Mouse (Mus musculus) heart, postnatal 14 days (tissue): ENCODE measurements around the gene Sarnp. TPM values are rescaled to one million over a fixed set of nuclear protein-coding genes. Genes with fewer than 3 reads are reported as not detected.

ENCODE experiments used
- DNase-seq, 2 experiments: peaks; one replicate each; pipeline ENCODE4 v3.0.0; 2021 to 2022
- intact Hi-C: fragments of 180-260 bp; cut with DNase I; formaldehyde crosslinking; loops from one replicate; pipeline ENCODE4 v1.15.1; 2025
- total RNA-seq, 2 experiments: library from RNA; stranded (reverse); gene quantifications; 2 replicates each; pipeline ENCODE4 v1.2.3; 2021

The Sarnp gene
- total RNA-seq, 2 experiments from 2014 or later, result 40.9 to 44.9 TPM

GRCm38 (mm10) chr10:128911430-128911829, 94.3 kb downstream of the Sarnp start:
- intact Hi-C loops, result no loop called here
- no peak for DNase-seq

GRCm38 (mm10) chr10:128912268-128912667, 95.1 kb downstream of the Sarnp start:
- no peak for DNase-seq
- intact Hi-C loops, result loop anchor here (2.0 kb wide), 1 partner anchor 25 kb away; no protein-coding TSS in a partner anchor

- intact Hi-C loops, result loop anchor here (2.0 kb wide), 1 partner anchor 24 kb away; no protein-coding TSS in a partner anchor
- no peak for DNase-seq
These were observed 95.7 kb downstream of the Sarnp start for GRCm38 (mm10) chr10:128912791-128913190.

GRCm38 (mm10) chr10:128913219-128913618, 96.1 kb downstream of the Sarnp start:
- peak; percentile 85 to 94 for DNase-seq
- intact Hi-C loops, result loop anchor here (2.0 kb wide), 1 partner anchor 24 kb away; no protein-coding TSS in a partner anchor

GRCm38 (mm10) chr10:128913696-128914095, 96.6 kb downstream of the Sarnp start:
- intact Hi-C loops, result loop anchor here (2.0 kb wide), 1 partner anchor 23 kb away; no protein-coding TSS in a partner anchor
- DNase-seq, result peak in 1 of 2 experiments; percentile 26

GRCm38 (mm10) chr10:128915550-128915949, 98.4 kb downstream of the Sarnp start:
- DNase-seq, result no peak
- intact Hi-C loops, result loop anchor here (5.0 kb wide), 1 partner anchor 62 kb away; no protein-coding TSS in a partner anchor

- intact Hi-C loops, result loop anchor here (5.0 kb wide), 1 partner anchor 61 kb away; no protein-coding TSS in a partner anchor
These were observed 99.5 kb downstream of the Sarnp start for GRCm38 (mm10) chr10:128916665-128917064.

GRCm38 (mm10) chr10:128917400-128917799, 100.3 kb downstream of the Sarnp start:
- intact Hi-C loops, result loop anchor here (5.0 kb wide), 1 partner anchor 60 kb away; no protein-coding TSS in a partner anchor

More at GRCm38 (mm10) chr10:128916665-128917064, 99.5 kb downstream of the Sarnp start:
- DNase-seq, result no peak

GRCm38 (mm10) chr10:128918246-128918645, 101.1 kb downstream of the Sarnp start:
- intact Hi-C loops, result loop anchor here (5.0 kb wide), 1 partner anchor 59 kb away; no protein-coding TSS in a partner anchor
- peak; percentile 58 to 59 for DNase-seq

More at GRCm38 (mm10) chr10:128917400-128917799, 100.3 kb downstream of the Sarnp start:
- no peak for DNase-seq

- peak; percentile 49 to 50 for DNase-seq
- intact Hi-C loops, result loop anchor here (5.0 kb wide), 1 partner anchor 58 kb away; no protein-coding TSS in a partner anchor
These were observed 102.1 kb downstream of the Sarnp start for GRCm38 (mm10) chr10:128919203-128919631.

- intact Hi-C loops, result loop anchor here (5.0 kb wide), 1 partner anchor 57 kb away; no protein-coding TSS in a partner anchor
These were observed 102.8 kb downstream of the Sarnp start for GRCm38 (mm10) chr10:128919966-128920365.

GRCm38 (mm10) chr10:128920736-128921161, 103.6 kb downstream of the Sarnp start:
- peak in 1 of 2 experiments; percentile 49 for DNase-seq
- intact Hi-C loops, result no loop called here

More at GRCm38 (mm10) chr10:128919966-128920365, 102.8 kb downstream of the Sarnp start:
- DNase-seq, result no peak

- no peak for DNase-seq
- intact Hi-C loops, result no loop called here
These were observed 104.1 kb downstream of the Sarnp start for GRCm38 (mm10) chr10:128921251-128921650.

- intact Hi-C loops, result no loop called here
- no peak for DNase-seq
These were observed 105.0 kb downstream of the Sarnp start for GRCm38 (mm10) chr10:128921883-128922821.

GRCm38 (mm10) chr10:128922822-128923012, 105.6 kb downstream of the Sarnp start, which contains the start of gene Rdh5:
TSS of gene Rdh5 (minus strand) at chr10:128922888.
- intact Hi-C loops, result no loop called here
- no peak for DNase-seq

- DNase-seq, result peak; percentile 94 to 97
- intact Hi-C loops, result no loop called here
These were observed 106.0 kb downstream of the Sarnp start for GRCm38 (mm10) chr10:128923013-128923691.

GRCm38 (mm10) chr10:128923935-128924334, 106.8 kb downstream of the Sarnp start, which contains the start of gene Bloc1s1:
TSS of gene Bloc1s1 (minus strand) at chr10:128924035.
- intact Hi-C loops, result no loop called here
- DNase-seq, result no peak
